Mouse (Mus musculus) CH12.LX (cell line): ENCODE measurements around the gene Anapc5. TPM values are rescaled to one million over a fixed set of nuclear protein-coding genes. Genes with fewer than 3 reads are reported as not detected.
A peak's percentile ranks its signal among the peaks of the same experiment; 100 is the strongest.

ENCODE experiments used
- DNase-seq: peaks from one replicate; pipeline ENCODE4 v3.0.0-alpha.2; 2013; ENCODE audit errors: extremely low read depth
- H3K27ac ChIP-seq: 2 replicates; pipeline ENCODE4 v1.5.1; 2012; ENCODE audit warnings: low read depth, mild to moderate bottlenecking, control low read depth, moderate library complexity; ENCODE audit not compliant: insufficient read depth
- H3K27me3 ChIP-seq: replicated peaks from 2 replicates; pipeline ENCODE3; 2012; ENCODE audit warnings: inconsistent platforms
- H3K36me3 ChIP-seq, 2 experiments: replicated peaks in 1 of 2; 2 replicates each; pipeline versions ENCODE3 to v1.6.1; 2012; ENCODE audit warnings: inconsistent platforms in 1 of 2, low read length in 1 of 2, mild to moderate bottlenecking in 1 of 2, mixed read lengths in 1 of 2, moderate library complexity in 1 of 2; ENCODE audit not compliant: control insufficient read depth in 1 of 2, insufficient read depth in 1 of 2
- H3K4me1 ChIP-seq, 2 experiments: 2 replicates each; pipeline ENCODE4 v1.6.1; 2012; ENCODE audit warnings: inconsistent platforms in 1 of 2, moderate library complexity in 1 of 2; ENCODE audit not compliant: insufficient read depth in 2 of 2, control insufficient read depth in 1 of 2
- H3K4me2 ChIP-seq: 2 replicates; pipeline ENCODE4 v1.6.1; 2012; ENCODE audit warnings: low read depth, mild to moderate bottlenecking, control low read depth; ENCODE audit not compliant: poor library complexity, insufficient read depth, severe bottlenecking
- H3K4me3 ChIP-seq, 3 experiments: fragments of 150-350 bp in 1 of 3; sonication (generic) in 1 of 3; replicated peaks in 1 of 3; 2 replicates each; pipeline versions ENCODE3 to v1.5.1; 2011 to 2012; ENCODE audit warnings: low read depth in 2 of 3, low read length in 2 of 3, mild to moderate bottlenecking in 2 of 3, moderate library complexity in 2 of 3, control low read depth in 1 of 3, improper control_type of control experiment in 1 of 3, inconsistent platforms in 1 of 3, mixed read lengths in 1 of 3; ENCODE audit not compliant: poor library complexity in 1 of 3
- H3K79me2 ChIP-seq: replicated peaks from 2 replicates; pipeline ENCODE4 v1.6.1; 2012; ENCODE audit warnings: mild to moderate bottlenecking, moderate library complexity; ENCODE audit not compliant: control insufficient read depth, poor library complexity, insufficient read depth, severe bottlenecking; ENCODE audit errors: extremely low read depth
- H3K9ac ChIP-seq: 2 replicates; pipeline ENCODE4 v1.6.1; 2012; ENCODE audit warnings: low read depth, mild to moderate bottlenecking, control low read depth, moderate library complexity; ENCODE audit not compliant: insufficient read depth
- H3K9me3 ChIP-seq: replicated peaks from 2 replicates; pipeline ENCODE3; 2012; ENCODE audit warnings: low read length, inconsistent platforms, mixed read lengths
- CHD1 ChIP-seq: IDR thresholded peaks from 2 replicates; pipeline ENCODE4 v1.6.1; 2012; ENCODE audit warnings: low read depth, low read length, improper control_type of control experiment, inconsistent platforms
- CTCF ChIP-seq, 2 experiments: IDR thresholded peaks in 1 of 2; conservative IDR thresholded peaks in 1 of 2; 2 replicates each; pipeline ENCODE4 v1.5.1; 2011 to 2012; ENCODE audit warnings: low read depth in 2 of 2, low read length in 2 of 2, improper control_type of control experiment in 1 of 2, inconsistent platforms in 1 of 2, mild to moderate bottlenecking in 1 of 2, moderate library complexity in 1 of 2
- E2F4 ChIP-seq: IDR thresholded peaks from 2 replicates; pipeline ENCODE4 v1.6.1; 2011; ENCODE audit warnings: low read depth, low read length, improper control_type of control experiment; ENCODE audit not compliant: insufficient replicate concordance
- EP300 ChIP-seq: IDR thresholded peaks from 2 replicates; pipeline ENCODE4 v1.6.1; 2011; ENCODE audit warnings: low read length, improper control_type of control experiment
- GABPA ChIP-seq: IDR thresholded peaks from 2 replicates; pipeline ENCODE4 v1.6.1; 2012; ENCODE audit warnings: low read depth, low read length, improper control_type of control experiment, inconsistent platforms; ENCODE audit not compliant: insufficient replicate concordance
- IRF4 ChIP-seq: IDR thresholded peaks from 2 replicates; pipeline ENCODE4 v1.6.1; 2014; ENCODE audit warnings: low read depth, mild to moderate bottlenecking, inconsistent platforms, low read length, improper control_type of control experiment
- JUND ChIP-seq: conservative IDR thresholded peaks from 2 replicates; pipeline ENCODE4 v1.6.1; 2011; ENCODE audit warnings: low read depth, low read length, improper control_type of control experiment
- MAX ChIP-seq: IDR thresholded peaks from 2 replicates; pipeline ENCODE4 v1.6.1; 2011; ENCODE audit warnings: low read length, improper control_type of control experiment
- NELFE ChIP-seq: IDR thresholded peaks from 2 replicates; pipeline ENCODE4 v1.6.1; 2011; ENCODE audit warnings: low read depth, low read length, improper control_type of control experiment
- POLR2A ChIP-seq: IDR thresholded peaks from 2 replicates; pipeline ENCODE4 v1.6.1; 2011; ENCODE audit warnings: low read depth, mild to moderate bottlenecking, improper control_type of control experiment, low read length
- RAD21 ChIP-seq: IDR thresholded peaks from 2 replicates; pipeline ENCODE4 v1.6.1; 2011; ENCODE audit warnings: low read depth, mild to moderate bottlenecking, low read length, improper control_type of control experiment, moderate library complexity
- RCOR1 ChIP-seq: conservative IDR thresholded peaks from 2 replicates; pipeline ENCODE4 v1.6.1; 2012; ENCODE audit warnings: low read depth, mild to moderate bottlenecking, inconsistent platforms, low read length, improper control_type of control experiment
- SMC3 ChIP-seq: IDR thresholded peaks from 2 replicates; pipeline ENCODE4 v1.6.1; 2011; ENCODE audit warnings: low read depth, low read length, improper control_type of control experiment
- UBTF ChIP-seq: IDR thresholded peaks from 2 replicates; pipeline ENCODE4 v1.6.1; 2012; ENCODE audit warnings: low read depth, mild to moderate bottlenecking, inconsistent platforms, low read length, improper control_type of control experiment, moderate library complexity
- USF2 ChIP-seq: conservative IDR thresholded peaks from 2 replicates; pipeline ENCODE4 v1.6.1; 2011; ENCODE audit warnings: low read depth, low read length, improper control_type of control experiment
- ZC3H11A ChIP-seq: IDR thresholded peaks from 2 replicates; pipeline ENCODE4 v1.6.1; 2012; ENCODE audit warnings: low read depth, mild to moderate bottlenecking, inconsistent platforms, low read length, improper control_type of control experiment
- ZMIZ1 ChIP-seq: IDR thresholded peaks from 2 replicates; pipeline ENCODE4 v1.6.1; 2012; ENCODE audit warnings: low read depth, mild to moderate bottlenecking, inconsistent platforms, low read length, improper control_type of control experiment
- ZNF384 ChIP-seq: IDR thresholded peaks from 2 replicates; pipeline ENCODE4 v1.6.1; 2012; ENCODE audit warnings: low read depth, low read length, improper control_type of control experiment, inconsistent platforms
- dilution Hi-C: fragments of 300-500 bp; cut with MboI; formaldehyde crosslinking; loops from 2 replicates; pipeline ENCODE4 v1.14.3; 2020; ENCODE audit warnings: low sequenced_read_pairs; ENCODE audit not compliant: extremely low pct_unique_long_range_greater_than_20kb, extremely low pct_ligation_motif_present
- in situ Hi-C: fragments of 300-500 bp; cut with MboI; formaldehyde crosslinking; loops from 3 replicates; pipeline ENCODE4 v1.14.3; 2019; ENCODE audit warnings: low sequenced_read_pairs, low pct_ligation_motif_present, low pct_unique_long_range_greater_than_20kb, mixed read lengths
- polyA plus RNA-seq: library from polyadenylated mRNA; unstranded; fragments of >175 nt; gene quantifications from 2 replicates; pipeline ENCODE4 v1.2.1, GENCODE M21; 2012; ENCODE audit warnings: low read depth; ENCODE audit not compliant: insufficient read length
- total RNA-seq, 2 experiments: library from RNA; depleted of rRNA; stranded (reverse); fragments of 300-350 nt in 1 of 2; fragments of >200 nt in 1 of 2; gene quantifications; 2 replicates each; pipeline ENCODE4 v1.2.3; 2012 to 2014

Anapc5 gene
- total and polyA plus RNA-seq, 3 experiments, result 247 to 280 (median 252) TPM

- H3K36me3 ChIP-seq, result peaks cover 3 to 17% of the 10 kb centered on the region in 2 experiments
- no peak overlapping the region for H3K27ac ChIP-seq
- in situ Hi-C loops (no loop called here), dilution Hi-C loops (no loop called here)
- peaks cover 16% of the 10 kb centered on the region for H3K79me2 ChIP-seq
- no peak overlapping the region; the same call in 1 of the 2 replicates for H3K9ac ChIP-seq
- TF ChIP-seq ZMIZ1 (no peak), UBTF (no peak), MAX (no peak), GABPA (no peak), CTCF (conservative IDR thresholded peaks at IDR 0.05 in 1 of 2, IDR thresholded peaks at IDR 0.05 in 1 of 2; ENCODE audit: low read depth in 2 of 2, low read length in 2 of 2) (no peak), USF2 (no peak), IRF4 (no peak), E2F4 (no peak), ZC3H11A (no peak), ZNF384 (no peak), EP300 (no peak), POLR2A (no peak), NELFE (no peak), RAD21 (no peak), JUND (no peak), SMC3 (no peak), CHD1 (no peak), RCOR1 (no peak)
- H3K4me3 ChIP-seq, result no peak overlapping the region
- no peaks in the 10 kb centered on the region for H3K27me3 ChIP-seq
- no peak for DNase-seq
- no peaks in the 10 kb centered on the region for H3K9me3 ChIP-seq
- peaks cover 7 to 43% of the 10 kb centered on the region in 2 experiments for H3K4me1 ChIP-seq
- no peak overlapping the region for H3K4me2 ChIP-seq
These were observed 31.5 kb upstream of the Anapc5 start for GRCm38 (mm10) chr5:122852611-122853010.

DNA sequence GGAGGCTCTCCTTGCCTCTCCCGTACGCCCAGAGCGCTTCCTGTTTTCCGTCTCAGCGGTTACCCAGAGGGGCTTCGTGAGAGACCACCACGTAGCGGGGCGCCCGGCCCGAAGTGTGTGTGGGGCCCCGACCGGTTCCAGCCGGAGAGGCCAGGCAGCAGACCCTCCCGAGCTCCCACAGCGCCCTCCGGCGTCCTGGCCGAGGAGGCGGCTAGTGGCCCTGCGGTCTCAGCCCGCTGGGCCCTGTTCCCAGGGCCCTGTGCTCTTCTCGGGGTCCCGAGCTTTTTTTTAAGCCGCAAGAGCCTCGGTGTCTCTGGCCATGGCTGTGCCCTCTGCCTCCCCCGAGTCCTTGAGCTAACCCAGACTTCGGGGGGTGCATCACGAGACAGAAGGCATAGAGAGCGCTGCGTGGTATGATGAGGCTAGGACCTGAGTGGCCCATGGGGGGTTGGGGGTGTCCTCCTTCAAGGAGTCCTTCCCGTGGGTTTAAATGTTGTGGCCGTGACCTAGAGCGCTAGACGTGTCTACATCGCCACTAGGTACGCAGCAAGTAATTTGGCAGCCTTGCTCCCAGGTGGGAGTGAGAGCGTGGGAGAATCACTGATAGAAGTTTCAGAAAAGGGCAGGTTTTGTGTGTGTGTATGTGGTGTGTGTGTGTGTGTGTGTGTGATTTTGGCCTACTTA lies 29.3 kb upstream of the Anapc5 start:
- TF ChIP-seq RCOR1 (no peak), RAD21 (no peak; the same call in none of the 2 replicates), NELFE (no peak), ZC3H11A (no peak), CTCF (conservative IDR thresholded peaks at IDR 0.05 in 1 of 2, IDR thresholded peaks at IDR 0.05 in 1 of 2; ENCODE audit: low read depth in 2 of 2, low read length in 2 of 2) (peak in 1 of 2 experiments; percentile 47; a peak in 2 of 4 replicates), E2F4 (no peak), SMC3 (peak; percentile 9; the same call in 1 of the 2 replicates)
- TF ChIP-seq, all 38 proteins: peak for 2
- peak overlapping the region; percentile 74 for H3K9ac ChIP-seq
- dilution Hi-C loops, result no loop called here
- peak overlapping the region; percentile 11; the same call in 1 of the 2 replicates for H3K27ac ChIP-seq
- peaks cover 0 to 5% of the 10 kb centered on the region in 2 experiments for H3K36me3 ChIP-seq
- in situ Hi-C loops, result no loop called here
- DNase-seq, result no peak
- H3K9me3 ChIP-seq, result no peaks in the 10 kb centered on the region
- H3K27me3 ChIP-seq, result no peaks in the 10 kb centered on the region
- peak overlapping the region; percentile 77 for H3K4me2 ChIP-seq
- H3K4me1 ChIP-seq, result peaks cover 7 to 37% of the 10 kb centered on the region in 2 experiments
- peaks cover 15% of the 10 kb centered on the region for H3K79me2 ChIP-seq
- peak overlapping the region; percentile 65 to 96 (median 76) for H3K4me3 ChIP-seq
